Mouse (Mus musculus): ENCODE measurements around the gene Ptpro. TPM values are rescaled to one million over a fixed set of nuclear protein-coding genes. Genes with fewer than 3 reads are reported as not detected.

Gene Ptpro
- polyA plus RNA-seq, 1 experiment from 2014 or later = 50.3 TPM

GRCm38 (mm10) chr6:137506563-137506962 is 254.4 kb downstream of the Ptpro start:
- H3K4me3 ChIP-seq = no peak overlapping the region
- no peak overlapping the region for H3K27ac ChIP-seq (replicated peaks)
- WGBS = 94% methylated on average over 7 of the region's 7 CpGs
- no peak for ATAC-seq (replicated peaks)
- H3K9me3 ChIP-seq = no peaks in the 10 kb centered on the region
- no peaks in the 10 kb centered on the region for H3K27me3 ChIP-seq
- no peak overlapping the region for H3K9ac ChIP-seq (replicated peaks)
- no peaks in the 10 kb centered on the region for H3K4me1 ChIP-seq
- no peaks in the 10 kb centered on the region for H3K36me3 ChIP-seq
- no peak overlapping the region for H3K4me2 ChIP-seq (replicated peaks)

DNA sequence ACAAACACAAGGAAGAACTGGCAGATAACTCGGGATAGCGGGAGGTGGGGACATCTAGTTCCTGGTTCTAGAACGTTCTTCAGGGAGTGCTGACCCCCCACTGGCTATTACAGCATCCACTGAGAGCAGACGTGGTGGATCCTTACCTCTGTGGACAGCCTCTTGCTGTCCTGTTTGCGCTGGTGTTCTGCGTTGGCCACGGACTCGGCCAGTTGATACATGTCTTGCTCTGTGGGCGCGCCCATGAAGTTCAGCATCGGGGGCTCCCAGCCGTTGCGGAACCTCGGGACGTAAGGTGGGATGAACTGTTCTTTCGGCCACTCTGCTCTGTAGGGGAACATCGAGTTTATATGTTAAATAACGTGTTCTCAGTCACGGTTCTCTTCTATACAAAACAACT is 256.8 kb downstream of the Ptpro start:
- Histone ChIP-seq H3K4me3 (no peak overlapping the region), H3K9ac (replicated peaks) (no peak overlapping the region), H3K4me2 (replicated peaks) (no peak overlapping the region), H3K27me3 (no peaks in the 10 kb centered on the region), H3K4me1 (no peaks in the 10 kb centered on the region), H3K36me3 (no peaks in the 10 kb centered on the region), H3K9me3 (no peaks in the 10 kb centered on the region), H3K27ac (replicated peaks) (no peak overlapping the region)
- no peak for ATAC-seq (replicated peaks)
- WGBS = 96% methylated on average over 19 of the region's 19 CpGs

DNA sequence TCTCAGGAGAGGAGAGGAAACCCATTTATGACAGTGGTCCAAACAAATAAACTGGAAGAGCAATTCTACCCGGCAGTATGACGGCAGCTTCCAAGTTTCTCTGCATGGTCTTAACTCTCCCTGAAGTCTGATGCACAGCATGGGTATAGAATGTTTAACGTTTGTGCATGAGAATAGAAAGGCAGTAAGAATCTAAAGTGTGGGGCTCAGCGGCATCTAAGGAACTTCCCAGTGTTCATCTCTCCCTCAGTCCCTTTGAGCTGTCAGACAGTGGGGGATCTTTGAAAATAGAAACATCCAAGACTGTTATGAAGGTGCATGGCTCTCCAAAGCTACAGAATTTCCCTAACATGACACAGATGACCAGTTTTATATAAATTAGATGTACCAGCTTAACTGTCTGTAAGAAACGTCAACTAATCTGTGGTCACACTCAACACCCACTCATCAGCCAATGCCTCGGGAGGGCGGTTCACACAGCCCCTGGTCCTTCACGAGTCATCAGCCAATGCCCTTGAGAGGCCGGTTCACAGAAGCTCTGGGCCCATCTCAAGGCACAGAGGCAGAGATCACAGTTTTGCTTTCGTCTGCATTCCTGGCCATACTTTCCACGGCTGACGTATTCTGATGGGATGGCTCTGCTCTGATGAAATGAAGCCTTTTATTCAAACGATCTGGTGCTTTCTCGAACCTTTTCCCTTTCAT is 257.4 kb downstream of the Ptpro start:
- H3K4me3 ChIP-seq = no peak overlapping the region
- H3K9ac ChIP-seq (replicated peaks) = no peak overlapping the region
- no peaks in the 10 kb centered on the region for H3K27me3 ChIP-seq
- H3K4me2 ChIP-seq (replicated peaks) = no peak overlapping the region
- H3K4me1 ChIP-seq = no peaks in the 10 kb centered on the region
- WGBS = 82% methylated on average over 14 of the region's 14 CpGs
- no peaks in the 10 kb centered on the region for H3K36me3 ChIP-seq
- H3K27ac ChIP-seq (replicated peaks) = no peak overlapping the region
- no peak for ATAC-seq (replicated peaks)
- H3K9me3 ChIP-seq = no peaks in the 10 kb centered on the region

- Histone ChIP-seq H3K4me3 (no peak overlapping the region), H3K27me3 (no peaks in the 10 kb centered on the region), H3K9ac (replicated peaks) (no peak overlapping the region), H3K4me1 (no peaks in the 10 kb centered on the region), H3K4me2 (replicated peaks) (no peak overlapping the region), H3K27ac (replicated peaks) (no peak overlapping the region), H3K36me3 (no peaks in the 10 kb centered on the region), H3K9me3 (no peaks in the 10 kb centered on the region)
- ATAC-seq (replicated peaks) = no peak
- 80% methylated on average over 5 of the region's 5 CpGs for WGBS
These were observed 260.6 kb downstream of the Ptpro start for GRCm38 (mm10) chr6:137512753-137513152.

Other genes with a start within 250 kb of the Ptpro start
- 4.6 and 5.8 TPM in 2 replicates for gene Rerg, start 81.8 kb upstream of the Ptpro start, polyA plus RNA-seq (2015; fragmentation: Nextera tagmentation; extraction: Ambion mirVana)

All from forebrain, embryonic 15.5 days (tissue).